Mouse (Mus musculus) CD8-positive naive resting alpha-beta T cell, adult 2 months (primary cell): ENCODE data around the gene Stpg4.

Source experiments
- DNase-seq, 2 experiments: peaks; one replicate each; pipeline ENCODE4 v3.0.0; 2022; ENCODE audit warnings: low read depth in 2 of 2, low spot score in 2 of 2

Stpg4 gene

DNA sequence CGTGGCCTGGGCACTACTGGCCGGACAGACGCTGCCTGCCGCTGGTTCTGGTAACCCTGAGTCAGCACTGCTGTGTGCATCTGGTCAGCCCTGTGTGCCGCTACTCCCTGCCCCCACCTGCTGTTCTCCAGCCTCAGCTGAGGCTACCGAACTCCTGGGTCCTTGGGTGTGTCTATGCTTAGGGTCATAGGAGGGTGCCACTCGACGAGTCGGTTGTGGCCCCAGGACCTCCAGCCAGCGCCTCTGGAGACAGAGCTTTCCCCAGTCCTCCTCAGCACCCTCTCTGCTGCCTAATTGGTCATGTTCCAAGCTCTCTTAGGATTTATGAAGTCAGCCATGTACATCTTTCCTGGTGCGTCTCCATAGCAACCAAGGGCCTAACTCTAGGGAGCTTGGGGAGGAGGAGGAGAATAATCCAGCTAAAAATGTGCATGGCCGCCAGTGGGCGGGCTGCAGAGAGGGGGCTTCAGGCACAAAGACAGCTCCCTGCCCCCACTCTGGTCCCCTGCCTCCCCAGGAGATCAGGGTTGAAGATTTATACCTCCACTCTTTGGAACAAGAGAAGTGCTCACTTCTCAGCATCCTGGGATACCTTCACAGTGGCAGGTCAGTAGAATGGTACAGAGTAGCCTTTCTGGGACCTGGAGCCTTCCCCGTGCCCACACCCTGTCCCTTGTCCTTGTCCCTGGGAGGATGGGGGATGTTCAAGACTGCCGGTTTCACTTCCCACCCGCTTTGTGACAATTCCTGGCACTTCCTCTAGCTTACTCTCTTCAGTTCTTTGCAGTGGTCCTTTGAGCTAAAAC is 49.0 kb downstream of the Stpg4 start:
- DNase-seq, result no peak

DNA sequence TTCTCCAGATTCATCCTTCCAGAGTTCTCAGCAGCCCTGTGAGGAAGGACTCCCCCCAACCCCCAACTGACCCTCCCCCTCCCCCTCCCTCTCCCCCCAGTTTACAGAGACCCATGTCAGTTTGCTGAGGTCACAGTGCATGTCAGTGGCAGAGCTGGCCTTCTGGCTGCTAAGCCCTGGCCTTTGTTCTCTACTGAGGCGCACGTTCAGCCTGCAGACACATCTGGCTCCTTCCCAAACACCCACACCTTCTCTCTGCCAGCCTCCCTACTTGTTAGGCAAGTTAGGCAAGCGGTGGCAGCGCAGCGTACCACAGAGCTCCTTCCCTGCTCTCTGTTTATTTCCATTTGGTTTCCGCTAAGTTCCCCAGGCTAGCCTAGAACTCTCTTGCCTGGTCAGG is 50.0 kb downstream of the Stpg4 start:
- no peak for DNase-seq

DNA sequence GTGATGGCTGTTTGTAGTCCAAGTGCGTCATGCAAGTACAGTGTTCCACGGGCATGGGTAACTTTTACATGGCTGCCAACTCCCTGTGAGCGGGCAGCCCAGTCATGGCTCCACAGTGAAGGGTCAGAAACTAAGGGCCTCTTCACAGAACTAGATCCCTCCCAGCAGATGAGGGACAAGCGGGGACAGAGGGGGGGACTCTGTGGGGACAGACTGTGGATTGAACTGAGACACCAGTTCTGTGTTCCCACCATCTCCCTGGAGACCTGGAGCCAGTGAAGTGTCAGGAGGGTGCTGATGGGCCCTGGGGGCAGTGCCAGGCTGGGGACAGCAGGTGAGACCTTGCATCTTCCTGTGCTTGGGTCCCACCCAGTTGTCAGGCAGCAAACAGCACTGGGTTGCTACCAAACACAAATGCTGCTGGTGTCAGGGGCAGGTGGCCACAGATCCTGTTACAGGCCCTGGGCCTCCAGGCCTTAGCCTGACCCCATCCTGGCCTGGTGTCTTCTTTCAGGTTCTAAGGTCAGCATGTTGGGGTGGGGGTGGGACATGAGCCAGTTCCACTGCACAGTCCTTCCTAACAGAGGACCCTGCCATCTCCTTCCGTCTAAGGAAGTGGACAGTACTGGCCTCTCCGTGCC is 50.6 kb downstream of the Stpg4 start:
- DNase-seq, result no peak

DNA sequence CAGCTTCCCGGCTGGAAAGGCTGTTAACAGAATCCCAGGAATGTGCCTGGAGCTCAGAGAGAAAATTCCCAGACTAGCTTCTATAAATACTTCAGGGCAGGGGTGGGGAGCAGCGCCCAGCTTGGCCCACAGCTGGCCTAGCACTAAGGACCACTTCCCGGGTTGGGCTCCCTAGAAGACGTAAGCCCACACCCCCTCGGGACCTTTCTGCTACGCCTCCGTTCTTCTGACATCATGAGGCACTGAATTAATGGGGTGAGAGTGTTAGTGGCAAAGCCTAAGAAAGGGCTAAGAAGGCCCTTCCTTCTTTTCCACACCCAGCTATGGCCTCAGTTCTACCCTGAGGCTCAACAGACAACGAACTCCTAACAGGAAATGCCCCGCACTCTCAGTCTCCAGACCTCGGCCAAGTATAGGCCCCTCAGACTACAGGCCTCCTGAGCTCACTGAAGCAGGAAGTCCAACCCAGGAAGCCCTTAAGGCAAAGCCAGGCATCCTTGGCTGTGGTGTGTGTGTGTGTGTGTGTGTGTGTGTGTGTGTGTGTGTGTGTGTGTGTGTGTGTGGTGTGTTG is 51.5 kb downstream of the Stpg4 start:
- no peak for DNase-seq

DNA sequence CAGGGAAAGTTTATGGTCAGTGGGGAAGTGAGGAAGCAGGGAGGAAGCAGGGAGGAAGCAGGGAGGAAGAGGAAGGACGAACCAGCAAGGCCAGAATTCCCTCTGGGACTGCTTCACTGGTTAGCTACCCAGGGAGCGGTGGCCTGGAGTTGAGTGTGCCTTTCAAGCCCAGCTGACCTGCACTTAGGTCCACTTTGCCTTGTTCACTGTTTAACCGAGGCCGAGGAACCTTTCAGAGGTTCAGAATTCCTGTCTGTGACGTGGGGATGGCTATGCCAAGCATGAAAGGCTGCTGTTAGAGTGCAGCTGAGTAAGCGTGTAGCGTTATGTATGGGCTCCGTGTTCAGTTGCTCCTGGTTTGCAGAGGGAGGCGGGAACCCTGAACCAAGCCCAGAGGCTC is 54.2 kb downstream of the Stpg4 start:
- no peak for DNase-seq

DNA sequence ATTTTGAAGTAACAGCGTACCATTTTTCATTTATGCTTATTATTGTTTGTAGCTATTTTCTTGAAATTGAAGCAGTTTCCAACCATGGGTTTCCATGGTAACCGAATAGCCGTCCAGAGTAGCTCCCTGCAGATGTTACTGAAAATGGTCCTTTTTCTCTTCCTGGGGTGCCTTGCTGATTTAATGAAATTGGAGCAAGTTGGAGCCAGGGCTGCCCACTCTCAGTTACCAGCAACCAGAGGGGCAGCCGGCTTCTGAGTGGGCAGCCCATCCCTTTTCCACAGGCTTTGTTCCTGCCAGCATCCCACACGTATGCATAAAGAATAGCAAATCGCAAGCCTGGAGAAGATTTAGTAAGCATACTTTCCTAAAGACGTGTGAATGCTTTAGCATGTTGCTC is 55.4 kb downstream of the Stpg4 start:
- no peak for DNase-seq

DNA sequence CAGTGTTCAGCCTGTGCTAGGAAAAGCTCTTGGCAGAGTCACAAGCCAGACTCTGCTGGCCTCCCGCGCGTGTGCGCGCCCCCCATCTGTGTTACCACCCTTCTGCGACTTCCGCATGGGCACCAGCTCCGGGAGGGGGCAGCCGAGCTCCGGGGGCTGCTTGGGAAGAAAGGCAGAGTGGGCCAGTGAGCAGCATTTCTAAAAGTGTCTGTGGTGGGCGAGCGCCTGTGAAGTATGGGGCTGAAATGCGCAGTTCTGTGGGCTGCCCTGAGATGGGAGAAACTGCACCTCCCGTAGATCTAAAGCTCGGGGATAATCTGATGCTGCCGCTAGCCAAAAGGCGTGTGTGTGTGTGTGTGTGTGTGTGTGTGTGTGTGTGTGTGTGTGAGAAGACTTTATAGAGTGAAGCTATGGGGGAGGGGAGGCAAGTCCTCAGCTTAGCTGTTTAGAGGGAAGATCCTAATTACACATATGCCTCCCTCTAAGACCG is 58.2 kb downstream of the Stpg4 start:
- no peak for DNase-seq

DNA sequence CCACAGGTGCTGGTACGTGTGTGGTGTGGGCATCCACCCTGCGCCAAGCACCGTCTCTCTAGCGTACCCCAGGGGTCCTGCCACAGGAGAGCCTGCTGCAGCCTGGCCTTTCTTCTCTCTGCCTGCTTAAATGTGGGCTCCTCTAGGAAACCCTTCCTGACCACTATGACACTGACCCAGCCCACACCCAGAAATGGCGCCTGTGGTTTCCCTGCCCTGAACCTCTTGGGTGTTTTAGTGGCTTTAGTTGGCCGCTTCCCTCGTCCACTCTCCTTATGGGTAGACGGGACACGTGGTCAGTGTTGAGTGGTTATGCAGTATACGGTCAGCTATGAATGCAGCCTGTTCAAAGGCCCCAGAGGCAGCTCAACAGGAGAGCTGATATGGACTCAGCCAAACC is 59.1 kb downstream of the Stpg4 start:
- DNase-seq, result no peak

DNA sequence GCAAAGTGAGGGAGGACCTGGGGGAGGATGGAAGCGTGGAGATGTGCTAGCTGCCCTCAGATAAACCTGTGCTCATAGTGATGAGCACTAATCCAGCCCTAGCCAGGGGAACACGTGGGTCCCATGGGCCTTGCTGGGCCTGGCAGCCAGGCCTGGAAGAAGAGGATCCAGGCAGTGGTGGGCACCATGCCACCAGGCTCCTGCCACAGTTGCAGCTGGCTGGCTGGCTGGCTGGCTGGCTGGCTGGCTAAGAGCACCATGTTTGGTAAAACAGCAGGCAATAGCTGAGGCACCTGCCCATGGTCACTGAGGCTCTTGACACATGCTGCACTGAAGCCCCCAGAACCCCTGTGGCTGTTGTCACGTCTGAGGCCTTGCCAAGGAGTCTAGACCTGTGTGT is 59.9 kb downstream of the Stpg4 start:
- no peak for DNase-seq

DNA sequence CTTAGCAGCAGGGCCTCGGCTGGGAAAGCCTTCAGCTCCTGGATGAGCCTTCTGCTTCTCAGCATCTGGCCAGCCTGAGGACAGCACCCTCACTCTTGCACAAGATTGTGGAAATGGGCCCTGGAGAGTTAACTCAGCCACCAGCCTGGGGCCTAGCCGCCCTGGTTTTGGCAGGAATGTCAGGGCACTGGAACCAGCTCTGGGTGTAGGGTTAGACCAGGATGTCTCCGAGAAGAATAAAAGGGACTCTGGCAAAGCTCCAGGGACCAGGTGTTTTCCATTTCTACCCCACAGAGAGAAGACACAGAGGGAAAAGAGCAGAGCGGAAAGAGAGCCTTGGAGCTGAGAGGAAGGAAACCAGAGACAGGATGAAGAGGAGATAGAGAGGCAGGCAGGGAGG is 60.3 kb downstream of the Stpg4 start:
- no peak for DNase-seq

DNA sequence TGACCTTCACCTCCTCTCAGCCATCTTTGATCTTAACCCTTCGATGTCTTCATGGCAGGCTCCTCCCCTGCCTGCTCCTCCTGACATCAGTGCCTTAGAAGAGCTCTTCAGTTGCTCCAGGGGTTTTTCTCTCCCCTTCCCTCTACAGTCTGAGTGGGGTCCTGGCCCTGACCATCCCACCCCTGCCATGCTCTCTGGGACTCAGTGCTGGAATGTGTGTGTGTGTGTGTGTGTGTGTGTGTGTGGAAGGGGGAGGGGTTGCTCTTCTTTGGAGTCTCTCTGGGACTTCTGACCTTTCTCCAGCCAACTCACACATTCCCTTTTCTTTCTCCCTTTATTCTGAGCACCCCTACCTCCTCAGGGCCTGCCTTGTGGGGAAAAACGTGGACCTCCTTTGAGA is 61.0 kb downstream of the Stpg4 start:
- no peak for DNase-seq

DNA sequence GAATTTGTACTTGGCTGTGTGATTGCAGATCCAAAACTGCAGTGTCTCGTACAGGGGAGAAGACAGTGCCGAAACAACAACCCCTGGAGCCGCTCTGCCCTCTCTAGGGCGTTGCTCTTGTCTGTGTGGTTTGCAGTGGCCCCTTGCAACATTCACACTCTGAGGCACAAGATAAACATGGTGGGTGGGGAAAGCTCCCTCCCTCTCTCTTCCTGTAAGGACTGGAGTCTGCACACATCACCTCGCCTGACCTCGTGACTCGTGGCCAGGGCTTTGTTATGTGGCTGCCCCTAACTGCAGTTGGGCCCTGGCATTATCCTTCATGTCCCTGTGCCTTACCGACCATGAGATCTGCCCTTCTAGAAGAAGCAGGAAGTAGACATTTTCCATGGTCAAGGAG is 62.3 kb downstream of the Stpg4 start:
- DNase-seq, result no peak

DNA sequence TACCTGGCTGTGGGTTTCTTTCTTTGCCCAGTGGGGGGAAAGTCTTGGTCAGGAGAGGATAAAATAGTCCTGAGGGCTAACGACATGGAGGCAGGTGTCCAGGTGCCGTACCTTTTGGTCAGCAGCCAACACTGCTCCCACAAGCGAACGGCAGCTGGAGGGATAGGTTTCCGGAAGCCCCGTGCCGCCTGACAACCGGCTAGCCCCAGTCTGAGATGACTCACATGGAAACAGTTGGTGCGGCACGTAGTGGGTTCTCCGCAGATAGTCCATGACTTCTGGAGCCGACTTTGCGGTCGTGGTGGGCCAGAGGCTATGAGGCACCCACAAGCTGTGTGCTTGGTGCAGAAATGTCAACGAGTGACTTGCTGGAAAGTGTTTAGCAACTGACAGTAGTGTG is 63.4 kb downstream of the Stpg4 start:
- DNase-seq, result no peak

DNA sequence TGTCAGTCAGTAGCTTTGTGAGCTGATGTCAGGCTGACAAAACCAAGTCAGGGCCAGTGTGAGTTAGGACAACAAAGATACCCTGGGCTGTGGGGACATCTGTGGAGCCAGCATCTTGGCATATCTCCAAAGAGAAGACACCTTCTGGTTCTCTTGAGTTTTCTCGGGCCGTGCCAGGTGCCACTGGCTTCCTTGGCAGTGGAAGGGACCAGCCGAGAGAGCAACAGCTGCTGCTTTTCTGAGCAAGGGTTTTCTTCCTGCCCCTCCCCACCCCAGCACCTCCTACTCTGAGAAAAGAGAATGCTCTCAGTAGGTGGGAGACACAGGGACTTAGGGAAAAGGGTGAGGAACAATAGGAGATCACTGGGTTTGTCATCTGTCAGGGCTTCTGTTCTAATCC is 66.4 kb downstream of the Stpg4 start:
- DNase-seq, result no peak

DNA sequence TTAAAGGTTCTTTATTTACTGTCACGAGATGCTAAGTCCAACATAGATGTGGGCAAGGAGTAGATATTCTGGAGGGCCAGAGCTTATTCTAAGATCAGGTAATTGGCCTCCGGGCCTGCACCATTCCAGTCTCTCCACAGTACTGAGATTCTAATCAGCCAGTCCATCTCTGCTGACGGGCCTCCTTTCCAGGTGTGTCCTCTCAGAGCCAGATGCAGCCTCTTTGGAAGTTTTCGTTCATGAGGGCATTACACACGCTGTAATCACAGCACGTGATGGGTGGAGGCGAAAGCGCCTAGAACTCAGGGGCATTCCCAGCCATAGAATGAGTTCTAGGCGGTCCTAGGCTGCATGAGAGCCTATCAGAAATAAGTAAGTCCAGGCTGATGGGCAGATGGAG is 70.0 kb downstream of the Stpg4 start:
- no peak for DNase-seq

DNA sequence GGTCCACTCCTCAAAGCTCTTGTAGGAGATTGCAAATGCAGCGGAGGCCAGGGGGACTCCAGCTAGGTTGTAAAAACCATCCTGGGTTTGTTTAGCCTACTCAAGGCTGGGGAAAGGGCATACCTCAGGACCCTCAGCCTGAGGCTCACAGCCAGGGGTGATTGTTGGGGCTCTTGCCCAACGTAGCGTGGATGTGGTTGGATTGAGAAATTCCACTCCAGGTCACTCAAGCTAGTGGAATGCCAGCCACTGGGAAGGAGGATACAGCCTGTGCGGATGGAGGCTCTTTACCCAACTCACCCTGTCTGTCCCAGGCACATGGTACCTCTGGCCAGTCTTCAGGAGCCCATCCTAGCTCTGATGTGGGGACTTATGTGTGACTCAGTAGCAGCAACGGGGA is 71.3 kb downstream of the Stpg4 start:
- no peak for DNase-seq

DNA sequence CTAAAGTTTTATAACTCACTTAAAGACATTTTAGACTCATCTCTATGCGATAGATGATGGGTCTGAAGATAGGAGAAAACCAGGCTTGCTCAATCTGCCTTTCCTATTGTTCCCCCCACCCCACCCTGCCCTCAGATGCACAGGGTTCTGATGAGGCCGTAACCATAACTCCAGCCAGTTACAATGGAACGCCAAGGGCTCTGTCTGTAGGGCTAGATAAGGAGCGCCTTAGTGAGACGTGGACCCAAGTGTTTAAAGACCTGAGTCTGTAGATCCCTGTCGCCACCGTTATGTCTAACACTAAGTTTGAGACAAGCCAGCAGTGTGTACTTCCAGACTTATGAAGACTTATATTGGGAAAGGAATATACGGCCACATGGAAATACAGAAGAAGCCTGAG is 72.1 kb downstream of the Stpg4 start:
- no peak for DNase-seq

DNA sequence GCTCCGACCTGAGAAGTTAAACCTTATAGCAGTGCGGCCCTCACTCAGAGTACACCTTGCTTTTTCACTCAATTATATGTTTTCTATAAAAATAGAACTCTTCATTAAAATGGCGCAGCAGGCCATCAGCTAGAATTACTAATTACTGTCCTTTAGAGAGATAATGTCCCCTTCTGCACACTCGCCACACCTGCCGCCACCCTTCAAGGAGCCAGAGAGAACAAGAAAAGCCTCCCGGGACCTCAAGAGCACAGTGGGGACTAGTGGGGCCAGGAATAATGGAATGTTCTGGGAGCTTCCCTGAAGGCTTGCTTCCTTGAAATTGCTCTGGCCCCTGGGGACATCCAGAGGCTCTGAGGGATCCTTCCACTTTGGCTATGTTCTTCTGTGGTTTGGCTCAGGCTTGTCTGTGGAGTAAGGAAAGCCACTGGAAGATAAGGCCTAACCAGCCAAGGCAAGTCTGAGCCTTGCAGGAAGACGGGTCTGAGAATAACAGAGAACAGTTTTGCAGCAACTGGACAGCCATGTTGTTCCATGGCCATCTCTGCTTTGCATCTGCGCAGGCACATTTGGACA is 73.7 kb downstream of the Stpg4 start:
- DNase-seq, result no peak

DNA sequence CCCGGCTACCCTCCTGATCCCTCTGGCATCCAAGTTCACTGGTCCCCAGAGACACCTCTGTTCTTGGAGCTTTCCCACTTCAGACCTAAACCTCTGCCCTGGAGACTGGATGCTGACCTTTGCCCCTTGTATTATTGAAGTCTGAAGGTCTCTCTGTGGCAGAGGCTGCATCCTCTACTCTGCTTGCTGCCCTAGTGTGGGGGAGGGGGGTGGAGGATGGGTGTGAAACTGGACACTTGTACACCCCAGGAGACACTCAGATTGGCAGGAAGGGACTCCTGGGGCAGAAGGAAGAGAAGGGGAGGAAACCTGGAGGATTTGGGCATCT is 74.7 kb downstream of the Stpg4 start:
- no peak for DNase-seq

DNA sequence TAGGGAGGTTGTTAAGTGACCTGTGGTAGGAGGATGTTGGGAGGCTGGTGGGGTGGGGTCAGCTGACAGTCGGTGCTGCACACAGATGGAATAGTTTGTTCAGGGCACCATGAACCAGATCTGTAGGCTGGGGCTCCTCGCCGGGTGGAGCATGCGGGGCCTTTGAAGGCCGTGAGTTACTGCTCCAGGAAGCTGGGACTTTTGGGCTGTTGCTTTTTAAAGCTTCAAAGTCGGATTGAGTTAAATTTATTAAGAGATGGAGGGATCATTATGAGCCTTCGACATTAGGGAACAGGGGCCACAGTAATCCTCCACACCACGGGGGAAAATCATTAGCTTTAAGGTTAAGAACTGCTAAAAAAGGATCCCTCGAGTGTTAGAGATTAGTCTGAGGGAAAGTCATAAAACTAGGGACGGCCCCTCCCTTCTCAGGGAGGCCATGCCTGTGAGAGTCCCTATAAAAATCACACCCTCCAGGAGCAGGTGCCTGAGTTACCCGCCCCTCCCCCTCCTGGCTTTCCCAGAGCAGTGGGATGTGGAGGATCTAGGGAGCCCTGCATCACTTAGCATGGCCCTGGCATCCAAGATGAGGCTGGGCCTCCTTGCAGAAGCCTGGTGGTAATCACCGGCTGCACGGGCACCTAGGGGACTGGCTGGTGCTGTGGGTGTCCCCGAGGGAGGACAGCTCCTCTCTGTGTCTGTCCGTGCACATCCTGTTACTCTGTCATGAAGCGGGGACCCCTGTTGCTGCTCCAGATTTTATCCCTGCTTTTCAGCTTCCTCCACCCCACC is 75.2 kb downstream of the Stpg4 start:
- no peak for DNase-seq

DNA sequence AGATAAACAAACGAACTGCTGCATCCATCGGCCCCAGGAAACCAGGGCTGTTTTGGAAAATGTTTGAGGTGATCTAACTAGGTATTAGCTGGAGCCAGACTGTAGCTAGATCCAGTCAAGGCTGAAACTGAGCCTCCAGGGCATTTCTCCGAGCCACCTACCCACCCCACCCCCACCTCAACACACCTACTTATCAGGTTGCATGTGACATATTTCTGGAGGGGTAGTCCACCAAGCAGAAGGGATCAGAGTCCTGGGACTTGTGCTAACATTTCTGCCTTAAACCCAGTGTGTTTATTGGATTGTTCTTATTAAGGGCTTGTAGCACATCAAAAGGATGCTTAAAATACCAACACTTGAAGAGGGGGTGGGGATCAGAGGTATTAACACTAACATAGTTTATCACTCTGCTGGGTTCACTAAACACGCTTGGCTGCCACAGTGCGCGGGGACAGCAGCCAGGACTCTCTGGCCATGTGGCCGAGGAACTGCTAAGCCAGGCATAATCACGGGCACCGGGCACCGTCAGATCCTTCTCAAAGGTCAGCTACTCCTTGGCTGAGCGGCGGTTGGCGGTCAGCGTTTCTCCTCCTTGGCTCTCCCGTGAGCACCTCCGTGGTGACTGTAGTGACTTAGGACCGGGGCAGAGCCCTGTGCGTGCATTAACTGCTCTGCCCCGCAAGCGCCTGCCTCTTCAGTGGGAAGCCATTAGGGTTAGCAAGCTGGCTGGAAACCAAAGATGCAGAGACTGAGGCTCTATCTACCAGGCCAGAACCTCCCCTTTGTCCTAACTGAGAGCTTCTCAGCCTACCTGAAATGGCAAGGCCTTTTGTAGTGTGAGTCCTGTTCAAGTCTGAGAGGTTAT is 76.1 kb downstream of the Stpg4 start:
- no peak for DNase-seq
